Mouse (Mus musculus) cerebellum, adult 2 months (tissue): ENCODE results near the gene Pex5.

Experiments
- CTCF ChIP-seq: fragments of 200-500 bp; IDR thresholded peaks from 2 replicates; pipeline ENCODE4 v1.5.1; 2011; ENCODE audit warnings: low read depth, mild to moderate bottlenecking, control low read depth, low read length, moderate library complexity, borderline replicate concordance; ENCODE audit not compliant: insufficient read depth
- POLR2A ChIP-seq: fragments of 200-500 bp; IDR thresholded peaks from 2 replicates; pipeline ENCODE4 v1.6.1; 2011; ENCODE audit warnings: low read length, control low read depth, borderline replicate concordance; ENCODE audit not compliant: insufficient read depth

DNA sequence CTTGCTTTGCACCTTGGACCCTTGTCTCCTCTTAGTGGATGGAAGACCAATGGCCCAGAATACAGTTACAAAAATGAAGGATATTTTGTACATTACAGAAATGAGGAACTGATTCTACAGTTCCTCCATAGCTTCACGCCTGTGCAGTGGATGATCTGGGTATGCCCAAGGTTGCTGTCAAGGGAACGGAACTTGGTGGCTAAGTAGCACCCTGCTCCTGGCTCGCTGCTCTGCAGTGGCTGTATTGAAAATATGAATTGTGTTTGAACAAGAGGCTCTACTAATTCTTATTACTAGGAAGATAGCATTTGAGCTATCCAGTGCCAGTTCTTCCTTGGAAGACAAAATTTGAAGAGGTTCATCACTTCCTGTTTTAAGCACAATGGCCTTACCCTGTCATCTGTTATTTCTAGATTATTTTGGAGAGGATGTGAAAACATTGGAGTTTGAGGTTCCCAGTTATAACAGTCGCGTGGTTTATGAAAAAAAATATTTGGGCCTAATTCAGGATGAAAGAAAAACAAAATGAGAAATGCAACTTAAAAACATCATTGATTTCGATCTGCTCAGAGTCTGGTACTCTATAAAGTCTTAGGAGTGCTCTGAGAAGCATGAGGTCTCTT, 41.2 kb downstream of the Pex5 start:
- TF ChIP-seq POLR2A = no peak
- TF ChIP-seq CTCF = no peak
